Mouse (Mus musculus) limb, embryonic 12.5 days (tissue): ENCODE measurements around the gene 4930415O20Rik. TPM values are rescaled to one million over a fixed set of nuclear protein-coding genes. Genes with fewer than 3 reads are reported as not detected.

Experiments
- ATAC-seq: fragments of 200-750 bp; cut with Nextera tagmentation; 2 replicates; pipeline ENCODE4 v1.8.0; 2017; ENCODE audit warnings: low read depth, moderate TSS enrichment; ENCODE audit not compliant: insufficient number of reproducible peaks, insufficient read depth, low FRiP score, low TSS enrichment
- H3K27ac ChIP-seq: fragments of 300-500 bp; sonication (generic); 2 replicates; pipeline ENCODE4 v1.5.1; 2016; ENCODE audit warnings: mild to moderate bottlenecking, moderate library complexity
- H3K27me3 ChIP-seq: fragments of 300-500 bp; sonication (generic); 2 replicates; pipeline ENCODE4 v1.6.1; 2016; ENCODE audit warnings: mild to moderate bottlenecking, moderate library complexity
- H3K36me3 ChIP-seq: fragments of 300-500 bp; sonication (generic); 2 replicates; pipeline ENCODE4 v1.6.1; 2016; ENCODE audit warnings: mild to moderate bottlenecking, moderate library complexity
- H3K4me1 ChIP-seq: fragments of 300-500 bp; sonication (generic); replicated peaks from 2 replicates; pipeline ENCODE4 v1.6.1; 2016
- H3K4me2 ChIP-seq: fragments of 300-500 bp; sonication (generic); 2 replicates; pipeline ENCODE4 v1.6.1; 2016; ENCODE audit warnings: mild to moderate bottlenecking, moderate library complexity
- H3K4me3 ChIP-seq: fragments of 300-500 bp; sonication (generic); replicated peaks from 2 replicates; pipeline ENCODE4 v1.5.1; 2016; ENCODE audit warnings: mild to moderate bottlenecking
- H3K9ac ChIP-seq: fragments of 300-500 bp; sonication (generic); replicated peaks from 2 replicates; pipeline ENCODE4 v1.6.1; 2016; ENCODE audit warnings: mild to moderate bottlenecking, moderate library complexity
- H3K9me3 ChIP-seq: fragments of 300-500 bp; sonication (generic); 2 replicates; pipeline ENCODE4 v1.6.1; 2016; ENCODE audit warnings: mild to moderate bottlenecking, moderate library complexity
- WGBS: fragments of 180-500 bp; shearing (Covaris S2); methylation state at CpG from one replicate; pipeline ENCODE4 v1.1.7; 2016; 5-methylcytosine and 5-hydroxymethylcytosine counted together
- polyA plus RNA-seq: library from polyadenylated mRNA; unstranded; fragments of >200 nt; fragmentation: Nextera tagmentation; extraction: Ambion mirVana; gene quantifications from 2 replicates; pipeline ENCODE4 v1.2.1, GENCODE M21; 2016

4930415O20Rik gene
- polyA plus RNA-seq, 1 experiment from 2014 or later, result 0.69 TPM

DNA sequence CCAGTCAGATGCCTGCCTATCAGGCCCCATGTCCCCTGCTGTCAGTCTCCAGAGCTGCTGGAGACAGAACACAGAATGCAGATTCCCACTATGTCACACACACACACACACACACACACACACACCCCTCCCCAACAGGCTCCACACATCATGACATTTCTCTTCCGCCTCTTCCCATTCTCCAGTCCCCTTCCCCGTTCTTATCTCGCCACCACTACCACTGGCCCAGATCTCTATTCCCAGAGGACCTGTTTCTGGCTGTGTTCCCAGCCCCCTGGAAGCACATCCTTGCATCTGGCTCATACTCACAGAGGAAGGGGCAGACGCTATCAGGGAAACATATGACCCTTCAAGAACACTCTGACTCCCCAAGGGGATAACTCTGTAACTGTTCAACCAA lies 36.8 kb downstream of the 4930415O20Rik start:
- Histone ChIP-seq H3K9me3 (no peaks in the 10 kb centered on the region), H3K9ac (peak overlapping the region; percentile 91; the same call in 1 of the 2 replicates), H3K4me1 (peaks cover 40% of the 10 kb centered on the region), H3K27ac (no peak overlapping the region), H3K4me3 (peak overlapping the region; percentile 83), H3K27me3 (no peaks in the 10 kb centered on the region), H3K36me3 (peaks cover 37% of the 10 kb centered on the region), H3K4me2 (peak overlapping the region; percentile 94)
- no peak for ATAC-seq
- WGBS, result 35% methylated on average over 4 of the region's 4 CpGs

GRCm38 (mm10) chr15:98608058-98608783 lies 37.4 kb downstream of the 4930415O20Rik start:
- 21% methylated on average over 10 of the region's 10 CpGs for WGBS
- H3K4me1 ChIP-seq, result peaks cover 33% of the 10 kb centered on the region
- H3K4me3 ChIP-seq, result peak overlapping the region; percentile 83
- no peaks in the 10 kb centered on the region for H3K27me3 ChIP-seq
- 0 out of 2 replicates have a peak, but pooled peaks have one; percentile 12 for ATAC-seq
- H3K36me3 ChIP-seq, result peaks cover 30% of the 10 kb centered on the region
- H3K9me3 ChIP-seq, result no peaks in the 10 kb centered on the region
- H3K27ac ChIP-seq, result peak overlapping the region; percentile 94
- peak overlapping the region; percentile 94 for H3K4me2 ChIP-seq
- H3K9ac ChIP-seq, result peak overlapping the region; percentile 91

- Histone ChIP-seq H3K4me1 (peaks cover 27% of the 10 kb centered on the region), H3K9ac (peak overlapping the region; percentile 91), H3K4me2 (peak overlapping the region; percentile 94), H3K36me3 (peaks cover 24% of the 10 kb centered on the region), H3K4me3 (peak overlapping the region; percentile 83), H3K27me3 (no peaks in the 10 kb centered on the region), H3K27ac (peak overlapping the region; percentile 94), H3K9me3 (no peaks in the 10 kb centered on the region)
- WGBS, result 0% methylated on average over 16 of the region's 26 CpGs
- ATAC-seq, result no peak; the same call in 1 of the 2 replicates
Measured at GRCm38 (mm10) chr15:98608784-98609250, 38.0 kb downstream of the 4930415O20Rik start.

- Histone ChIP-seq H3K9me3 (no peaks in the 10 kb centered on the region), H3K27me3 (no peaks in the 10 kb centered on the region), H3K27ac (peak within 1 kb of the TSS; percentile 94), H3K36me3 (peaks cover 17% of the 10 kb centered on the region), H3K9ac (peak within 1 kb of the TSS; percentile 91), H3K4me1 (peaks cover 29% of the 10 kb centered on the region), H3K4me2 (peak within 1 kb of the TSS; percentile 94), H3K4me3 (peak within 1 kb of the TSS; percentile 83)
- peak; percentile 71 for ATAC-seq
- under 1% methylated on average over 71 of the region's 75 CpGs for WGBS
Measured at GRCm38 (mm10) chr15:98609331-98610130, 38.7 kb downstream of the 4930415O20Rik start, which contains the start of gene Adcy6. TSS of gene Adcy6 (minus strand) at chr15:98610076.

DNA sequence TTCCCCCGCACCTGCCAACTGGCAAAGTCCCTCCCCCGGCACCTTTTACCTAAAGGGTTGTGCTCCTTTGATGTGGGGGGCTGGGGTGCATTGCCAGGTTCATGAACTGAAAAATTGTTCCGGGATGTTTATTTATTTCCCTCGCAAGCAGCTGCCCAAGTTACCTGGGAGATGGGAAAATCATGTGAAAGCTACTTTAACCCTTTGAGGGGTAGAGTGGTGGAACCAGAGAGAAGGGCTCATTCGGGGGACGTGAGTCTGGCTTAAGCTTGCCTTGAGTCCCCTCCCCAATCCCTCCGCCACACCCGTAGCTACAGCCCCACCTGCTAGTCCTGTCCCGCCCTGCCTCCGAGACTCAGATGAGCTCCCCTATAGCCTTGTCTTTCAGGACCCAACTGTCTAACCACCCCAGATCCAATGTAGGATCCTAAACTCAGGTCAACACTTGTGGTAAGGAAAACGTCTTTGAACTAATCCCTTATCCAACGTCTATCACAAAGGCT lies 39.4 kb downstream of the 4930415O20Rik start:
- no peaks in the 10 kb centered on the region for H3K9me3 ChIP-seq
- ATAC-seq, result no peak
- H3K4me3 ChIP-seq, result peak overlapping the region; percentile 83
- peak overlapping the region; percentile 94 for H3K27ac ChIP-seq
- peak overlapping the region; percentile 91 for H3K9ac ChIP-seq
- peaks cover 35% of the 10 kb centered on the region for H3K4me1 ChIP-seq
- WGBS, result under 1% methylated on average over 12 of the region's 12 CpGs
- H3K4me2 ChIP-seq, result peak overlapping the region; percentile 94
- no peaks in the 10 kb centered on the region for H3K27me3 ChIP-seq
- H3K36me3 ChIP-seq, result peaks cover 13% of the 10 kb centered on the region

GRCm38 (mm10) chr15:98612229-98612628 lies 41.4 kb downstream of the 4930415O20Rik start:
- WGBS, result 97% methylated on average over 3 of the region's 3 CpGs
- Histone ChIP-seq H3K4me2 (no peak overlapping the region), H3K27ac (no peak overlapping the region), H3K27me3 (no peaks in the 10 kb centered on the region), H3K4me1 (peaks cover 43% of the 10 kb centered on the region), H3K36me3 (no peaks in the 10 kb centered on the region), H3K4me3 (no peak overlapping the region), H3K9ac (no peak overlapping the region), H3K9me3 (no peaks in the 10 kb centered on the region)
- ATAC-seq, result no peak

- H3K27ac ChIP-seq, result peak overlapping the region; percentile 80
Measured at GRCm38 (mm10) chr15:98614551-98614950, 43.7 kb downstream of the 4930415O20Rik start.

DNA sequence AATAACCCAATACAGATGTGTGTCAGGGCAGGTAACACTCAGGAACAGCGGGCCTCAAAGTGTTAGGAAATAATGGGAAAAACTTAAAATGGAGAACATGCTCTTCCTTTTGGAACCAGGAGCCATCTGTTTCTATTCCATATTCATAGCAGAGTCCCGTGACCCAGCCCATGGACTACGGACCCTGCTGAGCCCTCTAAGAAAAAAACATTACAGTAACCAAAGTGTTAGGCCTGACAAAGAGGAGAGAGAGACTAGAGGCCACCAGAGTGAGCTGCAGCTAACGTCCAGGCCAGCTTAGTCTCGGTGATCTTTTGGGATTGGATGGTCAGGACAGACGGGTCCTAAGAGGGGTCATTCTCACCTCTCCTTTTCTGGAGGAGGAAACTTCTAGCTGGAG lies 44.2 kb downstream of the 4930415O20Rik start:
- Histone ChIP-seq H3K9ac (no peak overlapping the region), H3K4me3 (no peak overlapping the region), H3K27me3 (peaks cover 3% of the 10 kb centered on the region; the same call in 1 of the 2 replicates), H3K4me2 (no peak overlapping the region), H3K27ac (peak overlapping the region; percentile 80), H3K9me3 (no peaks in the 10 kb centered on the region; the same call in 1 of the 2 replicates), H3K36me3 (no peaks in the 10 kb centered on the region), H3K4me1 (peaks cover 30% of the 10 kb centered on the region)
- WGBS, result 27% methylated on average over 6 of the region's 6 CpGs
- ATAC-seq, result no peak

More at GRCm38 (mm10) chr15:98614551-98614950, 43.7 kb downstream of the 4930415O20Rik start:
- no peak overlapping the region; the same call in 1 of the 2 replicates for H3K4me2 ChIP-seq
- WGBS, result 45% methylated on average over 9 of the region's 9 CpGs
- no peak overlapping the region for H3K9ac ChIP-seq
- ATAC-seq, result no peak
- no peaks in the 10 kb centered on the region for H3K36me3 ChIP-seq
- peaks cover 30% of the 10 kb centered on the region for H3K4me1 ChIP-seq
- no peaks in the 10 kb centered on the region; the same call in 1 of the 2 replicates for H3K9me3 ChIP-seq
- H3K27me3 ChIP-seq, result 0 out of 2 replicates have a peak, but pooled peaks cover 3% of the 10 kb centered on the region
- no peak overlapping the region for H3K4me3 ChIP-seq

DNA sequence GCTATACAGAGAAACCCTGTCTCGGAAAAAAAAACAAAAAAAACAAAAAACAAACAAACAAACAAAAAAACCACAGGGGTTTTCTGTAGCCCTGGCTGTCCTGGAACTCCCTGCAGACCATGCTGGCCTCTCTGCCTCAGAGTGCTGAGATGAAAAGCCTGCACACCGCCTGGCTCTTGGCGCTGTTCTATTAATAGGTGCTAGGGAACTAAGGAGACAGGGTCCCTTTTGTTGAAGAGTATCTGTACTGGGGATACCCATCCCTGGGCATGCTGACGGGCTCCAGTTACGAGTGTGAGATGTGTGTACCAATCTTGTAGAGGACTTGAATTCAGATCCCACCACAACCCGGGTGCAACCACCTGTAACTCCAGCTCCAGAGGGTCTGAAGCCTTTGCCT lies 44.9 kb downstream of the 4930415O20Rik start:
- Histone ChIP-seq H3K27me3 (peaks cover 3% of the 10 kb centered on the region; the same call in 1 of the 2 replicates), H3K9ac (no peak overlapping the region), H3K4me1 (peaks cover 27% of the 10 kb centered on the region), H3K36me3 (no peaks in the 10 kb centered on the region), H3K4me3 (no peak overlapping the region), H3K4me2 (no peak overlapping the region), H3K9me3 (no peaks in the 10 kb centered on the region; the same call in 1 of the 2 replicates), H3K27ac (no peak overlapping the region)
- WGBS, result 73% methylated on average over 6 of the region's 6 CpGs
- no peak for ATAC-seq

- Histone ChIP-seq H3K4me3 (no peak overlapping the region; the same call in 1 of the 2 replicates), H3K9me3 (no peaks in the 10 kb centered on the region; the same call in 1 of the 2 replicates), H3K27me3 (peaks cover 3% of the 10 kb centered on the region; the same call in 1 of the 2 replicates), H3K9ac (no peak overlapping the region), H3K36me3 (no peaks in the 10 kb centered on the region), H3K4me1 (peaks cover 27% of the 10 kb centered on the region), H3K4me2 (peak overlapping the region; percentile 47), H3K27ac (no peak overlapping the region)
- 20% methylated on average over 20 of the region's 20 CpGs for WGBS
- no peak for ATAC-seq
Measured at GRCm38 (mm10) chr15:98616362-98617175, 45.8 kb downstream of the 4930415O20Rik start.
